Mouse (Mus musculus): ENCODE data around the gene Vmn1r112. TPM values are rescaled to one million over a fixed set of nuclear protein-coding genes. Genes with fewer than 3 reads are reported as not detected.
"Not testable (repeated sequence)": the region's sequence is repeated elsewhere in the genome, so short reads cannot be mapped to it uniquely, and the experiment has no call there.

The Vmn1r112 gene
- not detected in 2 replicates for polyA plus RNA-seq (2012; rRNA removed)

GRCm38 (mm10) chr7:20770885-20771284, at the start of gene Vmn1r112:
TSS of gene Vmn1r112 (plus strand) at chr7:20771185.
- not testable (repeated sequence) for H3K4me1 ChIP-seq (ENCODE audit: control insufficient read depth, insufficient read depth, insufficient read length); H3K36me3 ChIP-seq (ENCODE audit: control insufficient read depth, insufficient read depth, low read length); H3K4me3 ChIP-seq (ENCODE audit: extremely low read depth, insufficient read depth, insufficient read length); H3K27me3 ChIP-seq (ENCODE audit: control insufficient read depth, insufficient read depth, low read length); DNase-seq (ENCODE audit: low read depth in 1 of 2, low spot score in 2 of 2); H3K27ac ChIP-seq (ENCODE audit: insufficient read depth, low read length)
- WGBS: no CpG with 5 or more reads among the region's 3 CpGs

GRCm38 (mm10) chr7:20730524-20730923, 40.5 kb upstream of the Vmn1r112 start, which contains the start of gene Gm10668:
TSS of gene Gm10668 (minus strand) at chr7:20730624.
- H3K4me3 ChIP-seq (ENCODE audit: extremely low read depth, insufficient read depth, insufficient read length); H3K4me1 ChIP-seq (ENCODE audit: control insufficient read depth, insufficient read depth, insufficient read length); H3K36me3 ChIP-seq (ENCODE audit: control insufficient read depth, insufficient read depth, low read length); DNase-seq (ENCODE audit: low read depth in 1 of 2, low spot score in 2 of 2); H3K27ac ChIP-seq (ENCODE audit: insufficient read depth, low read length); H3K27me3 ChIP-seq (ENCODE audit: control insufficient read depth, insufficient read depth, low read length): not testable (repeated sequence)
- no CpG with 5 or more reads among the region's 1 CpGs for WGBS

GRCm38 (mm10) chr7:20786985-20787384, 16.0 kb downstream of the Vmn1r112 start, which contains the start of gene Vmn1r113:
TSS of gene Vmn1r113 (plus strand) at chr7:20787285.
- H3K4me1 ChIP-seq (ENCODE audit: control insufficient read depth, insufficient read depth, insufficient read length); H3K4me3 ChIP-seq (ENCODE audit: extremely low read depth, insufficient read depth, insufficient read length); DNase-seq (ENCODE audit: low read depth in 1 of 2, low spot score in 2 of 2); H3K36me3 ChIP-seq (ENCODE audit: control insufficient read depth, insufficient read depth, low read length); H3K27ac ChIP-seq (ENCODE audit: insufficient read depth, low read length); H3K27me3 ChIP-seq (ENCODE audit: control insufficient read depth, insufficient read depth, low read length): not testable (repeated sequence)
- 63% methylated on average over 2 of the region's 2 CpGs for WGBS

- H3K4me3 ChIP-seq (ENCODE audit: extremely low read depth, insufficient read depth, insufficient read length); H3K4me1 ChIP-seq (ENCODE audit: control insufficient read depth, insufficient read depth, insufficient read length); H3K36me3 ChIP-seq (ENCODE audit: control insufficient read depth, insufficient read depth, low read length); H3K27ac ChIP-seq (ENCODE audit: insufficient read depth, low read length); DNase-seq (ENCODE audit: low read depth in 1 of 2, low spot score in 2 of 2); H3K27me3 ChIP-seq (ENCODE audit: control insufficient read depth, insufficient read depth, low read length): not testable (repeated sequence)
- WGBS: no CpG with 5 or more reads among the region's 5 CpGs
Measured at GRCm38 (mm10) chr7:20812086-20812485, 41.1 kb downstream of the Vmn1r112 start, which contains the start of gene Vmn1r114. TSS of gene Vmn1r114 (minus strand) at chr7:20812186.

Other genes with a start within 250 kb of the Vmn1r112 start
- gene Vmn1r104, start 237.3 kb upstream of the Vmn1r112 start, polyA plus RNA-seq (2012; rRNA removed): not detected in 2 replicates
- not detected in 2 replicates for gene Gm5726, start 225.4 kb upstream of the Vmn1r112 start, polyA plus RNA-seq (2012; rRNA removed)
- gene Gm4141, start 194.9 kb upstream of the Vmn1r112 start, polyA plus RNA-seq (2012; rRNA removed): not detected in 2 replicates
- gene Gm4513, start 172.2 kb upstream of the Vmn1r112 start, polyA plus RNA-seq (2012; rRNA removed): not detected in 2 replicates
- gene Vmn1r107, start 102.3 kb upstream of the Vmn1r112 start, polyA plus RNA-seq (2012; rRNA removed): not detected in 2 replicates
- gene Vmn1r111, start 68.0 kb upstream of the Vmn1r112 start, polyA plus RNA-seq (2012; rRNA removed): not detected in 2 replicates
- not detected in 2 replicates for gene Gm10668, start 40.6 kb upstream of the Vmn1r112 start, polyA plus RNA-seq (2012; rRNA removed)
- not detected in 2 replicates for gene Vmn1r113, start 16.1 kb downstream of the Vmn1r112 start, polyA plus RNA-seq (2012; rRNA removed)
- gene Vmn1r114, start 41.0 kb downstream of the Vmn1r112 start, polyA plus RNA-seq (2012; rRNA removed): not detected in 2 replicates
- not detected in 2 replicates for gene Vmn1r115, start 73.8 kb downstream of the Vmn1r112 start, polyA plus RNA-seq (2012; rRNA removed)
- gene Vmn1r116, start 101.1 kb downstream of the Vmn1r112 start, polyA plus RNA-seq (2012; rRNA removed): not detected in 2 replicates
- not detected in 2 replicates for gene Vmn1r117, start 112.9 kb downstream of the Vmn1r112 start, polyA plus RNA-seq (2012; rRNA removed)
- gene Vmn1r118, start 141.2 kb downstream of the Vmn1r112 start, polyA plus RNA-seq (2012; rRNA removed): not detected in 2 replicates
- gene Vmn1r119, start 241.3 kb downstream of the Vmn1r112 start, polyA plus RNA-seq (2012; rRNA removed): not detected in 2 replicates